Mouse (Mus musculus) effector memory CD4-positive, alpha-beta T cell, adult 7 months (primary cell): Measurements from ENCODE around the gene Elp4. TPM values are rescaled to one million over a fixed set of nuclear protein-coding genes. Genes with fewer than 3 reads are reported as not detected.

Experiments used
- polyA plus RNA-seq: library from polyadenylated mRNA; unstranded; fragments of 100-300 nt; shearing (Covaris generic); gene quantifications from one replicate; pipeline ENCODE4 v1.2.1, GENCODE M21; 2017

The Elp4 gene
- 20.3 TPM for polyA plus RNA-seq

GRCm38 (mm10) chr2:105903896-105904756 is at the start of gene Elp4, which contains the start of gene Immp1l:
Gene Elp4, minus strand, starts transcription at chr2:105904564.
Gene Immp1l, plus strand, starts transcription at chr2:105904638.

GRCm38 (mm10) chr2:105668271-105669270 is 235.8 kb downstream of the Elp4 start, which contains the start of gene Pax6:
Gene Pax6, plus strand, starts transcription at chr2:105668900.

Other genes starting within 250 kb of the Elp4 start
- gene Pax6, start 235.7 kb downstream of the Elp4 start, polyA plus RNA-seq = 1.5 TPM
- 62.3 TPM for gene Immp1l, start 74 bp upstream of the Elp4 start, polyA plus RNA-seq
- 30.4 TPM for gene Dnajc24, start 99.0 kb upstream of the Elp4 start, polyA plus RNA-seq